Mouse (Mus musculus): ENCODE data around the gene Tmod3. TPM values are rescaled to one million over a fixed set of nuclear protein-coding genes. Genes with fewer than 3 reads are reported as not detected.

The Tmod3 gene
- polyA plus RNA-seq, 1 experiment from 2014 or later, result 101 TPM

DNA sequence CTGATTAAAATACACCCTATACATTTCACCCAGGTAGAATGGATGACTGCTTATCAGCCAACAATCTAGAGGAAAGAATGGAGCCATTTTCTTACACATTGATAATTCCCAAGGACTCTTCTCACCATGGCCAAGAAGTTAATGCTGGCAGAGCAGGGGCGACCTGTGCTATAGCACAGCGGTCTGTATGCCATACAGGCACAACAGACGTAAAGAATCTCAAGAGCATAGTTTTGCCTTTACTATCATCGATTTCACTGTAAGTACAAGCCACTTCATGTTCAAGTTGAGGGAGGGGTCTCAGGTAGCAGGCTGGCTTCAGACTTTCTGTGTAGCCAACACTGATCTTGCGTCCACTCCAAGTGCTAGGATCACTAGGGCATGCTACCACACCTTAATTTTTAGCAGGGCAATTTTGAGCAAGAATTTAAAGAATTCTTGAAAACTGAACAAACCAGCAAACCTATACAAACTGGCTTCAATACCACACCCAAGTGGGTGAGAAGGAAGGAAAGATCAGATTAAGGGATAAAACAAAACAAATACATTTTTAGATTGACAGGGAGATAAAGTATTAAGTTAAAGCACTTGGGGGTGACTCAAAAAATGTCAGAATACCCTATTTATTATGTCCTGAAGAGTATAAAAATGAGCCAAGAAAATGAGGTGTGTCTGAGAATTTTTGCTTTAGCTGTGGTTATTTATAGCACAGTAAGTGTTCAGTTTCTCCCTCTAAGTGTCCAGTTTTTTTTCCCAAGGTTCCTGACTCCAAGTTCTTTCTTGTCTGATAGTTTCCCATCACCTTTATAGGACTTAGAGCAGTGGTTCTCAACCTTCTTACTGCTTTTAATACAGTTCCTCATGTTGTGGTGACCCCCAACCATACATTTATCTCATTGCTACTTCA lies 11.8 kb upstream of the Tmod3 start:
- H3K9ac ChIP-seq, result no peak overlapping the region
- H3K27ac ChIP-seq, result no peak overlapping the region
- WGBS, result 95% methylated on average over 5 of the region's 5 CpGs
- no peaks in the 10 kb centered on the region for H3K9me3 ChIP-seq
- H3K36me3 ChIP-seq (replicated peaks), result peaks cover 37% of the 10 kb centered on the region
- H3K4me1 ChIP-seq, result no peaks in the 10 kb centered on the region
- ATAC-seq (ENCODE audit: low FRiP score), result no peak
- no peak overlapping the region for H3K4me2 ChIP-seq
- H3K27me3 ChIP-seq, result no peaks in the 10 kb centered on the region
- no peak overlapping the region for H3K4me3 ChIP-seq (replicated peaks)

- Histone ChIP-seq H3K4me3 (replicated peaks) (no peak overlapping the region), H3K4me2 (no peak overlapping the region), H3K27ac (no peak overlapping the region), H3K4me1 (no peaks in the 10 kb centered on the region), H3K9ac (no peak overlapping the region), H3K36me3 (replicated peaks) (peaks cover 10% of the 10 kb centered on the region), H3K27me3 (no peaks in the 10 kb centered on the region), H3K9me3 (no peaks in the 10 kb centered on the region)
- WGBS, result 88% methylated on average over 6 of the region's 6 CpGs
- ATAC-seq (ENCODE audit: low FRiP score), result no peak
These were observed 8.9 kb upstream of the Tmod3 start for GRCm38 (mm10) chr9:75568399-75568798.

GRCm38 (mm10) chr9:75564892-75565291 lies 5.4 kb upstream of the Tmod3 start:
- Histone ChIP-seq H3K27me3 (peaks cover 3% of the 10 kb centered on the region; the same call in 1 of the 2 replicates), H3K36me3 (replicated peaks) (no peaks in the 10 kb centered on the region; the same call in 1 of the 2 replicates), H3K27ac (no peak overlapping the region), H3K4me3 (replicated peaks) (no peak overlapping the region), H3K4me2 (no peak overlapping the region), H3K4me1 (no peaks in the 10 kb centered on the region), H3K9ac (no peak overlapping the region), H3K9me3 (no peaks in the 10 kb centered on the region)
- ATAC-seq (ENCODE audit: low FRiP score), result no peak
- WGBS, result 89% methylated on average over 6 of the region's 6 CpGs

- H3K36me3 ChIP-seq (replicated peaks), result no peaks in the 10 kb centered on the region
- no peak overlapping the region for H3K27ac ChIP-seq
- H3K27me3 ChIP-seq, result peaks cover 3% of the 10 kb centered on the region; the same call in 1 of the 2 replicates
- no peak overlapping the region for H3K4me3 ChIP-seq (replicated peaks)
- no peak overlapping the region for H3K9ac ChIP-seq
- no peaks in the 10 kb centered on the region for H3K9me3 ChIP-seq
- peaks cover 3% of the 10 kb centered on the region for H3K4me1 ChIP-seq
- no peak overlapping the region for H3K4me2 ChIP-seq
- ATAC-seq (ENCODE audit: low FRiP score), result no peak
- 95% methylated on average over 6 of the region's 6 CpGs for WGBS
These were observed 4.2 kb upstream of the Tmod3 start for GRCm38 (mm10) chr9:75563622-75564021.

DNA sequence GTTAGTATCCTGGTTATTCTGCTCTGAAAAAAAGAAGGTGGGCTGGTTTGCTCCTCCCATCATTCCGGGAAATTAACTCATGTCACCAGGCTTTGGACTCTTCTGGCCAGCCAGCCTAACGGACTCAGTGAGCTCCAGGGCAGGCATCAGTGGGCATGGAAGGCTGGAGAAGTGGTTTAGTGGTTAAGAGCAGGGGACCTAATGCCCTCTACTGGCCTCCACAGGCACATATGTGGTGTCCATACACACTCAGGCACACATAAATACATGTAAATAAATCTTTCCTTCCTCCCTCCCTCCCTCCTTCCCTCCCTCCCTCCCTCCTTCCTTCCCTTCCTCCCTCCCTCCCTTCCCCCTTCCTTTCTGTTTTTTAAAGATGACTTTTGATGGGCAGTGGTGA lies 3.7 kb upstream of the Tmod3 start:
- H3K27me3 ChIP-seq, result peaks cover 3% of the 10 kb centered on the region; the same call in 1 of the 2 replicates
- ATAC-seq (ENCODE audit: low FRiP score), result no peak
- H3K4me1 ChIP-seq, result peaks cover 7% of the 10 kb centered on the region
- H3K9ac ChIP-seq, result no peak overlapping the region
- H3K27ac ChIP-seq, result no peak overlapping the region
- no peaks in the 10 kb centered on the region for H3K36me3 ChIP-seq (replicated peaks)
- H3K4me3 ChIP-seq (replicated peaks), result no peak overlapping the region
- no peaks in the 10 kb centered on the region for H3K9me3 ChIP-seq
- H3K4me2 ChIP-seq, result no peak overlapping the region
- 71% methylated on average over 2 of the region's 2 CpGs for WGBS

GRCm38 (mm10) chr9:75561040-75561669 lies 1.7 kb upstream of the Tmod3 start:
- no peak overlapping the region for H3K4me2 ChIP-seq
- H3K27ac ChIP-seq, result no peak overlapping the region
- no peaks in the 10 kb centered on the region for H3K36me3 ChIP-seq (replicated peaks)
- 86% methylated on average over 13 of the region's 13 CpGs for WGBS
- no peak overlapping the region for H3K4me3 ChIP-seq (replicated peaks)
- peaks cover 17% of the 10 kb centered on the region for H3K4me1 ChIP-seq
- no peak for ATAC-seq (ENCODE audit: low FRiP score)
- H3K9me3 ChIP-seq, result no peaks in the 10 kb centered on the region
- no peak overlapping the region for H3K9ac ChIP-seq
- peaks cover 3% of the 10 kb centered on the region; the same call in 1 of the 2 replicates for H3K27me3 ChIP-seq

DNA sequence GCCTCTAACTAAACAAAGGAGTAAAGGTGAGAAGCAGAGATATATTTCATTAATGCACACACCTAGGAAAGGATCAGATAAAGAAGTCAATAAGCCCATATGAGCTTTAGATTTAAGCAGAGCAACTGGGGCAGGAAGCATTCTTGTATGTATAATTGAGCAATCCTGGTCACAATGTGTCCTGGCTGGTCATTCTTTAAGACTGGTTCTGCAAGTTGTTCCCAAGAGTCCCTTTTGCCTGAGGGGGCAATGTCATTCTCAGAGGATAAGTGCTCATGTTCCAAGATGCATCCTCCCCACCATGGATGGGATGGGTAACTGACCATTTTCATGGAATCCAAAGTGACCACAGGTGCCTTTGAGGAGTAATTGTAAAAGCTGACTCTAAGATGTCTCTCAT lies 896 bp upstream of the Tmod3 start:
- no peak overlapping the region for H3K4me3 ChIP-seq (replicated peaks)
- H3K36me3 ChIP-seq (replicated peaks), result no peaks in the 10 kb centered on the region
- no peaks in the 10 kb centered on the region for H3K9me3 ChIP-seq
- H3K9ac ChIP-seq, result no peak overlapping the region
- H3K4me2 ChIP-seq, result no peak overlapping the region
- H3K4me1 ChIP-seq, result peaks cover 17% of the 10 kb centered on the region
- peaks cover 3% of the 10 kb centered on the region; the same call in 1 of the 2 replicates for H3K27me3 ChIP-seq
- no peak overlapping the region for H3K27ac ChIP-seq
- ATAC-seq (ENCODE audit: low FRiP score), result no peak

GRCm38 (mm10) chr9:75558812-75559511 lies 495 bp downstream of the Tmod3 start:
- peak overlapping the region; percentile 74 for H3K4me2 ChIP-seq

GRCm38 (mm10) chr9:75558360-75558759 lies 1.1 kb downstream of the Tmod3 start:
- no peak overlapping the region for H3K27ac ChIP-seq
- 32% methylated on average over 3 of the region's 3 CpGs for WGBS
- H3K4me1 ChIP-seq, result peaks cover 17% of the 10 kb centered on the region
- no peak for ATAC-seq (ENCODE audit: low FRiP score)
- H3K27me3 ChIP-seq, result peaks cover 3% of the 10 kb centered on the region; the same call in 1 of the 2 replicates
- H3K9me3 ChIP-seq, result no peaks in the 10 kb centered on the region
- no peaks in the 10 kb centered on the region for H3K36me3 ChIP-seq (replicated peaks)
- peak overlapping the region; percentile 83 for H3K9ac ChIP-seq
- H3K4me3 ChIP-seq (replicated peaks), result peak overlapping the region; percentile 89
- H3K4me2 ChIP-seq, result peak overlapping the region; percentile 74

More at GRCm38 (mm10) chr9:75558812-75559511, 495 bp downstream of the Tmod3 start:
- peaks cover 3% of the 10 kb centered on the region; the same call in 1 of the 2 replicates for H3K27me3 ChIP-seq
- H3K27ac ChIP-seq, result peak overlapping the region; percentile 70
- peak; percentile 91 for ATAC-seq (ENCODE audit: low FRiP score)
- peaks cover 17% of the 10 kb centered on the region for H3K4me1 ChIP-seq
- H3K9ac ChIP-seq, result peak overlapping the region; percentile 83
- H3K4me3 ChIP-seq (replicated peaks), result peak overlapping the region; percentile 89
- no peaks in the 10 kb centered on the region for H3K36me3 ChIP-seq (replicated peaks)
- WGBS, result under 1% methylated on average over 47 of the region's 47 CpGs
- no peaks in the 10 kb centered on the region for H3K9me3 ChIP-seq

DNA sequence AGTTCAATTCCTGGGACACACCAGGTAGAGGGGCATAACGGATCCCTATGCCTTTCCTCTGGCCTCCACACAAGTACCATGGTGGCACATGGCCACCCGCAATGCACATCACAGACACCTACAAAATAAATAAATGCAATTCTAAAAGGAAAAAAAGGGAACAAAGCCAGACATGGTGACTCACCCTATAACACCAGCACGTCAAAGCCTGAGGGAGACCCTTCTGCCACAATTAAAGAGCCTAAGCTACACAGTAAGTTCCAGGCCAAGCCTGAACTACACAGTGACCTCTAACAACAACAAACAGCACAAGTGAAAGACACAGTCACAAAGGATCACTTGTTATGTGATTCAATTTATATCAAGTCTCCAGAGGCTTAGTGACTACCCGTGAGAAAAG lies 5.7 kb downstream of the Tmod3 start:
- WGBS, result 68% methylated on average over 4 of the region's 4 CpGs
- Histone ChIP-seq H3K4me3 (replicated peaks) (no peak overlapping the region), H3K4me2 (no peak overlapping the region), H3K4me1 (peaks cover 17% of the 10 kb centered on the region), H3K27me3 (no peaks in the 10 kb centered on the region), H3K27ac (no peak overlapping the region), H3K36me3 (replicated peaks) (no peaks in the 10 kb centered on the region), H3K9me3 (peaks cover 9% of the 10 kb centered on the region; the same call in 1 of the 2 replicates), H3K9ac (no peak overlapping the region)
- no peak for ATAC-seq (ENCODE audit: low FRiP score)

DNA sequence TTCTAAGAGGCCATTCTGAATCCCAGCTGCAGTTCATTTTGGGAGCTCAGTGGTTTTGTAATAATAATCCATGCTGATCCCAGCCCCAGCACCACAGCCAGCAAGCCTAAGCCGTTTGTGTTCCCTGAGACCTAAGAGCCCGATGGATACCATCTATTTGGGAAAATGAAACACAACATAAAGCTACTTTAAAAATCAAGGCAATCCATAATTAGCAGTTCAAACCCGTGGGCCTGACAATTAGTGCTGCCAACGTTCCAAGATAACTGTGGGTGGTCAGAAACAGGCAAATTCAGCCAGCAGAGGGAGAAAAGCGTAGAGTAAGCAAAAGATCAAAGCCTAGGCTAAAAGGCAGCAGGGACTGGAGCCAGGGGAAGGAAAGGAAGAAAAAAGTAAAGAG lies 8.1 kb downstream of the Tmod3 start:
- Histone ChIP-seq H3K9ac (no peak overlapping the region), H3K9me3 (peaks cover 9% of the 10 kb centered on the region; the same call in 1 of the 2 replicates), H3K4me2 (no peak overlapping the region), H3K4me3 (replicated peaks) (no peak overlapping the region), H3K4me1 (peaks cover 2% of the 10 kb centered on the region; the same call in 1 of the 2 replicates), H3K27me3 (no peaks in the 10 kb centered on the region), H3K36me3 (replicated peaks) (no peaks in the 10 kb centered on the region), H3K27ac (no peak overlapping the region)
- 50% methylated on average over 5 of the region's 5 CpGs for WGBS
- no peak for ATAC-seq (ENCODE audit: low FRiP score)

DNA sequence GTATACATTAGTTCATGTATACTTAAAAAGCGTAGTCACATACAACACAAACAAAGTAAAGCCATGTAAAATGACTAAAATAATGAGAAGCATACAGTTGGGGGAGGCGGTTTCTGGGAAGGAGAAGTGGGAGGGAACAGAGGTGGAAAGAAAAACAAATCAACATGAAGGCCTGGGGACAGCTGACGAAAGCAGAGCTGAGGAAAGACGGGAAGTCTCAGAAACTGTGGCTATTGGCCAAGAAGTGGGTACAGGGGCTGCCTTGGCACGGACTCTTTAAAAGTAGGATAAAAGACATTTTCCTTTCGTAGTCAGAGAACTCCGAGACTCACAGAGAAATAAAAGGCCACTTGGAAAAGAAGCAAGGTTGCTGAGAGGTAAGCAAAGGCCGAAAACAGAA lies 10.4 kb downstream of the Tmod3 start:
- no peak for ATAC-seq (ENCODE audit: low FRiP score)
- WGBS, result 88% methylated on average over 8 of the region's 8 CpGs
- Histone ChIP-seq H3K27ac (no peak overlapping the region), H3K36me3 (replicated peaks) (no peaks in the 10 kb centered on the region), H3K9me3 (peaks cover 9% of the 10 kb centered on the region; the same call in 1 of the 2 replicates), H3K9ac (no peak overlapping the region), H3K4me1 (peaks cover 2% of the 10 kb centered on the region; the same call in 1 of the 2 replicates), H3K4me2 (no peak overlapping the region), H3K27me3 (no peaks in the 10 kb centered on the region), H3K4me3 (replicated peaks) (no peak overlapping the region)
